Mouse (Mus musculus) MEL (cell line): ENCODE measurements around the gene Catsperg1. TPM values are rescaled to one million over a fixed set of nuclear protein-coding genes. Genes with fewer than 3 reads are reported as not detected.

Source experiments
- DNase-seq: peaks from one replicate; pipeline ENCODE4 v3.0.0; 2011; ENCODE audit warnings: low read depth, low spot score
- H3K27ac ChIP-seq: 2 replicates; pipeline ENCODE4 v1.5.1; 2012; ENCODE audit warnings: low read depth, mild to moderate bottlenecking, control low read depth, low read length, moderate library complexity; ENCODE audit not compliant: control insufficient read depth
- H3K27me3 ChIP-seq, 2 experiments: fragments of 150-350 bp in 1 of 2; sonication (generic) in 1 of 2; 2 replicates each; pipeline ENCODE4 v1.6.1; 2012; ENCODE audit warnings: low read length in 2 of 2, mild to moderate bottlenecking in 2 of 2, improper control_type of control experiment in 1 of 2, moderate library complexity in 1 of 2; ENCODE audit not compliant: insufficient read depth in 2 of 2, control insufficient read depth in 1 of 2
- H3K36me3 ChIP-seq, 2 experiments: 2 replicates each; pipeline ENCODE4 v1.6.1; 2012 to 2014; ENCODE audit warnings: low read length in 2 of 2, improper control_type of control experiment in 1 of 2, inconsistent platforms in 1 of 2, mild to moderate bottlenecking in 1 of 2; ENCODE audit not compliant: insufficient read depth in 2 of 2, control insufficient read depth in 1 of 2
- H3K4me1 ChIP-seq, 2 experiments: fragments of 150-350 bp in 1 of 2; sonication (generic) in 1 of 2; 2 replicates each; pipeline ENCODE4 v1.6.1; 2012; ENCODE audit warnings: low read length in 2 of 2, improper control_type of control experiment in 1 of 2, mild to moderate bottlenecking in 1 of 2; ENCODE audit not compliant: insufficient read depth in 2 of 2, control insufficient read depth in 1 of 2
- H3K4me3 ChIP-seq, 2 experiments: fragments of 150-350 bp in 1 of 2; sonication (generic) in 1 of 2; 2 replicates each; pipeline ENCODE4 v1.5.1; 2012; ENCODE audit warnings: low read depth in 2 of 2, low read length in 2 of 2, mild to moderate bottlenecking in 2 of 2, moderate library complexity in 2 of 2, control low read depth in 1 of 2, improper control_type of control experiment in 1 of 2; ENCODE audit not compliant: control insufficient read depth in 1 of 2, insufficient read depth in 1 of 2
- H3K79me2 ChIP-seq: 2 replicates; pipeline ENCODE4 v1.6.1; 2012; ENCODE audit warnings: mild to moderate bottlenecking, low read length, moderate library complexity; ENCODE audit not compliant: control insufficient read depth, poor library complexity, insufficient read depth
- H3K9ac ChIP-seq: 2 replicates; pipeline ENCODE4 v1.6.1; 2012; ENCODE audit warnings: low read depth, mild to moderate bottlenecking, control low read depth, low read length, moderate library complexity; ENCODE audit not compliant: control insufficient read depth, poor library complexity, severe bottlenecking
- H3K9me3 ChIP-seq: fragments of 150-350 bp; sonication (generic); replicated peaks from 2 replicates; pipeline ENCODE4 v1.6.1; 2012; ENCODE audit warnings: mild to moderate bottlenecking, low read length, improper control_type of control experiment, moderate library complexity; ENCODE audit not compliant: insufficient read depth
- BHLHE40 ChIP-seq: IDR thresholded peaks from 2 replicates; pipeline ENCODE4 v1.6.1; 2012; ENCODE audit warnings: low read depth, mild to moderate bottlenecking, inconsistent platforms, low read length, improper control_type of control experiment, borderline replicate concordance
- EP300 ChIP-seq, 2 experiments: IDR thresholded peaks; 2 replicates each; pipeline ENCODE4 v1.6.1; 2011; ENCODE audit warnings: improper control_type of control experiment in 2 of 2, low read length in 2 of 2, low read depth in 1 of 2, mild to moderate bottlenecking in 1 of 2
- GABPA ChIP-seq: IDR thresholded peaks from 2 replicates; pipeline ENCODE4 v1.6.1; 2012; ENCODE audit warnings: low read depth, mild to moderate bottlenecking, inconsistent platforms, low read length, improper control_type of control experiment, moderate library complexity
- GATA1 ChIP-seq: IDR thresholded peaks from 2 replicates; pipeline ENCODE4 v1.6.1; 2011; ENCODE audit warnings: low read depth, low read length, improper control_type of control experiment
- JUND ChIP-seq: IDR thresholded peaks from 2 replicates; pipeline ENCODE4 v1.6.1; 2011; ENCODE audit warnings: low read depth, mild to moderate bottlenecking, improper control_type of control experiment, low read length
- MAX ChIP-seq: IDR thresholded peaks from 2 replicates; pipeline ENCODE4 v1.6.1; 2011; ENCODE audit warnings: low read length, improper control_type of control experiment
- MAZ ChIP-seq: IDR thresholded peaks from 2 replicates; pipeline ENCODE4 v1.6.1; 2012; ENCODE audit warnings: low read depth, mild to moderate bottlenecking, inconsistent platforms, low read length, improper control_type of control experiment
- MEF2A ChIP-seq: IDR thresholded peaks from 2 replicates; pipeline ENCODE4 v1.6.1; 2014; ENCODE audit warnings: low read depth, mild to moderate bottlenecking, inconsistent platforms, low read length, improper control_type of control experiment; ENCODE audit not compliant: poor library complexity, insufficient replicate concordance, severe bottlenecking; ENCODE audit errors: extremely low read depth
- NRF1 ChIP-seq: IDR thresholded peaks from 2 replicates; pipeline ENCODE4 v1.6.1; 2014; ENCODE audit warnings: low read depth, mild to moderate bottlenecking, inconsistent platforms, low read length, improper control_type of control experiment, moderate library complexity; ENCODE audit not compliant: poor library complexity, insufficient read depth, severe bottlenecking
- RAD21 ChIP-seq: IDR thresholded peaks from 2 replicates; pipeline ENCODE4 v1.6.1; 2011; ENCODE audit warnings: mild to moderate bottlenecking, low read depth, low read length, improper control_type of control experiment
- RCOR1 ChIP-seq: IDR thresholded peaks from 2 replicates; pipeline ENCODE4 v1.6.1; 2012; ENCODE audit warnings: low read depth, mild to moderate bottlenecking, inconsistent platforms, low read length, improper control_type of control experiment
- SIN3A ChIP-seq: IDR thresholded peaks from 2 replicates; pipeline ENCODE4 v1.6.1; 2012; ENCODE audit warnings: low read length, improper control_type of control experiment, inconsistent platforms
- TAL1 ChIP-seq: IDR thresholded peaks from 2 replicates; pipeline ENCODE4 v1.6.1; 2012; ENCODE audit warnings: mild to moderate bottlenecking, inconsistent platforms, low read length, moderate library complexity, mixed read lengths
- TBP ChIP-seq: IDR thresholded peaks from 2 replicates; pipeline ENCODE4 v1.8.0; 2011; ENCODE audit warnings: low read depth, low read length, improper control_type of control experiment
- TCF12 ChIP-seq: IDR thresholded peaks from 2 replicates; pipeline ENCODE4 v1.6.1; 2014; ENCODE audit warnings: low read depth, mild to moderate bottlenecking, inconsistent platforms, low read length, improper control_type of control experiment, moderate library complexity
- UBTF ChIP-seq: IDR thresholded peaks from 2 replicates; pipeline ENCODE4 v1.6.1; 2012; ENCODE audit warnings: low read depth, mild to moderate bottlenecking, inconsistent platforms, low read length, improper control_type of control experiment, moderate library complexity, borderline replicate concordance; ENCODE audit not compliant: insufficient read depth
- USF2 ChIP-seq, 2 experiments: IDR thresholded peaks; 2 replicates each; pipeline ENCODE4 v1.6.1; 2011 to 2012; ENCODE audit warnings: improper control_type of control experiment in 2 of 2, low read length in 2 of 2, borderline replicate concordance in 1 of 2, inconsistent platforms in 1 of 2, low read depth in 1 of 2, mild to moderate bottlenecking in 1 of 2; ENCODE audit not compliant: insufficient read depth in 1 of 2
- polyA plus RNA-seq, 2 experiments: library from polyadenylated mRNA; stranded (reverse) in 1 of 2; unstranded in 1 of 2; fragments of >175 nt in 1 of 2; fragments of >200 nt in 1 of 2; gene quantifications; 2 replicates each; pipeline versions ENCODE4 v1.2.1 to v1.2.4; 2012; ENCODE audit warnings: low replicate concordance in 2 of 2, low read depth in 1 of 2; ENCODE audit not compliant: insufficient read length in 2 of 2, insufficient read depth in 1 of 2, missing spikeins in 1 of 2
- total RNA-seq: library from RNA; depleted of rRNA; stranded (reverse); fragments of 300-350 nt; gene quantifications from 2 replicates; pipeline ENCODE4 v1.2.3, GENCODE M21; 2012

Catsperg1 gene
- total and polyA plus RNA-seq, 3 experiments: 0.23 to 0.31 TPM; not detected in 1

GRCm38 (mm10) chr7:29259781-29260730, 46.2 kb upstream of the Catsperg1 start:
- no peak overlapping the region for H3K4me3 ChIP-seq
- DNase-seq: no peak

DNA sequence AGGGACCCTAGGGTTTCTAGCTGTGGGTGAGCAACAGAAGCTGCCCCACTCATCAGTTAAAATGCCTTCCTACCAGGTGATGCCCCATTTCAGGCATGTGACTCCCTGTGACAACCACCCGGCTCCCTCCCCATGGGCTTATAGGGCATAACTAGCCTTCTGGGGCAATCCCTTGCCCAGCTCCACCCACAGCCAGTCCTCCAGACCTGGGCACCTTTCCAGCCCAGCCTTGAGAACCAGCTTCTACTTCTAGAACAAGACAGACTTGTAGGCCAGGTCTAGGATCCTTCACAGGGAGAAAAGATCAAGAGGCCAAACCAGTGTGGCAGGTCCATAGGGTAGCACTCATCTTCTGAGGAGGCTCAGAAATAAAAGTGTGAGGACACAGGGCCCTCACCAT, 43.5 kb upstream of the Catsperg1 start:
- H3K36me3 ChIP-seq: peaks cover 0 to 3% of the 10 kb centered on the region in 2 experiments; a peak in 2 of 4 replicates
- DNase-seq: no peak
- H3K27ac ChIP-seq: no peak overlapping the region
- H3K4me3 ChIP-seq: no peak overlapping the region
- H3K4me1 ChIP-seq: no peaks in the 10 kb centered on the region; a peak in 1 of 4 replicates
- no peaks in the 10 kb centered on the region for H3K79me2 ChIP-seq
- H3K9me3 ChIP-seq: no peaks in the 10 kb centered on the region
- no peak overlapping the region for H3K9ac ChIP-seq
- no peaks in the 10 kb centered on the region for H3K27me3 ChIP-seq
- TF ChIP-seq GATA1 (no peak), TBP (no peak), BHLHE40 (no peak), MAX (no peak), TCF12 (no peak), MAZ (no peak)

More at GRCm38 (mm10) chr7:29259781-29260730, 46.2 kb upstream of the Catsperg1 start:
- no peak overlapping the region for H3K27ac ChIP-seq
- TF ChIP-seq MAX (no peak), MAZ (no peak), GABPA (no peak)
- no peaks in the 10 kb centered on the region for H3K79me2 ChIP-seq
- H3K4me1 ChIP-seq: no peaks in the 10 kb centered on the region
- H3K27me3 ChIP-seq: no peaks in the 10 kb centered on the region
- peaks cover 0 to 3% of the 10 kb centered on the region in 2 experiments; a peak in 2 of 4 replicates for H3K36me3 ChIP-seq
- H3K9me3 ChIP-seq: no peaks in the 10 kb centered on the region
- H3K9ac ChIP-seq: no peak overlapping the region

GRCm38 (mm10) chr7:29255875-29256274, 42.0 kb upstream of the Catsperg1 start:
- Histone ChIP-seq H3K27ac (no peak overlapping the region), H3K4me1 (no peaks in the 10 kb centered on the region; a peak in 1 of 4 replicates), H3K9ac (no peak overlapping the region), H3K9me3 (no peaks in the 10 kb centered on the region), H3K4me3 (no peak overlapping the region), H3K79me2 (no peaks in the 10 kb centered on the region), H3K36me3 (peaks cover 0 to 3% of the 10 kb centered on the region in 2 experiments; a peak in 2 of 4 replicates), H3K27me3 (no peaks in the 10 kb centered on the region)
- TF ChIP-seq UBTF: no peak
- TF ChIP-seq TAL1: no peak
- TF ChIP-seq MAZ: no peak
- TF ChIP-seq TBP: no peak
- TF ChIP-seq RCOR1: no peak
- TF ChIP-seq MEF2A: no peak
- TF ChIP-seq TCF12: no peak
- no peak for TF ChIP-seq NRF1
- no peak for TF ChIP-seq RAD21
- no peak for TF ChIP-seq EP300 (IDR thresholded peaks at IDR 0.05; ENCODE audit: low read depth in 1 of 2, low read length in 2 of 2)
- TF ChIP-seq JUND: no peak
- no peak for TF ChIP-seq SIN3A
- TF ChIP-seq USF2 (IDR thresholded peaks at IDR 0.05; ENCODE audit: borderline replicate concordance in 1 of 2, insufficient read depth in 1 of 2, low read depth in 1 of 2, low read length in 2 of 2): no peak
- no peak for DNase-seq
